Mouse (Mus musculus): ENCODE measurements around the gene Tob1.

Gene Tob1

GRCm38 (mm10) chr11:94229207-94229960 is 18.1 kb downstream of the Tob1 start:
- no peak for DNase-seq (ENCODE audit: low read depth, low spot score)

DNA sequence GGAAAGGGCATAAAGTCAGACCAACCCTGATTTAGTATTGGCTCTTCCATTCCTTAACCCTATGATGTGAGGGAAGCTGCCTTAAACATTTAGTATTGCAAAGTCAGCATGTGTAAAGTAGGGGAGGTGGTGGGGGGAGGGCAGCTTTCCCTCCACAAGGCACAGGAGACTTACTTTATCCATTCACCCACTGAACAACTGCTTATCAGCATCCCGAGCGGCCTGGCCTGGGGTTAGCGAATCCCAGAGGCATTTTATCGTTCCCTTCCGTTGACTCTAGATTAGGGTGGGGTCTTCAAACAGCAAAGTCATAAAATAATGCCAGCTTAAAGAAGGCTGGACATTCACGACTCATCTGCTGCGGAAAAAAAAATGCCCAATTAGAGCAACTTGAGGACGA is 19.0 kb downstream of the Tob1 start:
- no peak for DNase-seq (ENCODE audit: low read depth, low spot score)

- no peak for DNase-seq (ENCODE audit: low read depth, low spot score)
Observed at GRCm38 (mm10) chr11:94231821-94232552, 20.7 kb downstream of the Tob1 start.

GRCm38 (mm10) chr11:94233405-94233804 is 22.2 kb downstream of the Tob1 start:
- no peak for DNase-seq (ENCODE audit: low read depth, low spot score)

- no peak for DNase-seq (ENCODE audit: low read depth, low spot score)
Observed at GRCm38 (mm10) chr11:94234380-94234779, 23.1 kb downstream of the Tob1 start.

GRCm38 (mm10) chr11:94234857-94235256 is 23.6 kb downstream of the Tob1 start:
- no peak for DNase-seq (ENCODE audit: low read depth, low spot score)

DNA sequence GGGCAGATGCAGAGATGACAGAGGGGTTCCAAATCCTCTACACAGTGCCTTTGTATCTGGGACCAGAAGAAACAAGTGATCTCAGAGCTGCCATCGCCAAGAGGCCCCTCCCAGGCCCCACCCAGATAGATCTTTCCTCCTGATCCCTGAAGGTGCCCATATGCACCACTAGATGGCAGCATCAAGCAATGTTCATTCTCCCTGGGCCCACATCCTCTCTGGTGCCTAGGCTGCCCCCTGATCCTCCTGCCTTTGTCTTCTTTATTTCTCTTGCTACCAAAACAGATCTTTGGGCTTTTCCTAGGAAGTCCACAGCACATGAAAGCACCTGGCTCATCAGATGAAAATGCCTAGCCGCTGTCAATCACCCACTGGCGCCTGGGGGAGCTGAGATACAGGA is 24.8 kb downstream of the Tob1 start:
- DNase-seq (ENCODE audit: low read depth, low spot score) = peak; percentile 71

DNA sequence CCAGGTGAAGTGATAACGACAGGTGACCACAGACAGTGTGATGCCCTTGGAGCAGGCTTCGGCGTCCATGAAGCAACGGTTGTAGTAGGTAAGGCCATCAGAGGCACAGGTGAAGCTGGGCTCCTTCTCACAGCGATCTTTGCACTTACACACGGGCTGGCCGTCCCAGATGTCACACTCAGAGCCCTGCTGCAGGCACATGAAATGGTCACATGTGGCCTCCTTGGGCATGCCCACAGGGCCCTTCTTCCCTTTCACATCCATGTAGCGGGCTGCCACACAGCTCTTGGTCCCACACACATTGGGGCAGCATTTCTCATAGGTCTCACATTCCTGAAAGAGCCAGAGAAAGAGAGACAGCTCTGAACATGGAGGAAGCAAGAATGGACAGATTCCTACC is 27.5 kb downstream of the Tob1 start:
- no peak for DNase-seq (ENCODE audit: low read depth, low spot score)

- DNase-seq (ENCODE audit: low read depth, low spot score) = no peak
Observed at GRCm38 (mm10) chr11:94239706-94240105, 28.5 kb downstream of the Tob1 start.

DNA sequence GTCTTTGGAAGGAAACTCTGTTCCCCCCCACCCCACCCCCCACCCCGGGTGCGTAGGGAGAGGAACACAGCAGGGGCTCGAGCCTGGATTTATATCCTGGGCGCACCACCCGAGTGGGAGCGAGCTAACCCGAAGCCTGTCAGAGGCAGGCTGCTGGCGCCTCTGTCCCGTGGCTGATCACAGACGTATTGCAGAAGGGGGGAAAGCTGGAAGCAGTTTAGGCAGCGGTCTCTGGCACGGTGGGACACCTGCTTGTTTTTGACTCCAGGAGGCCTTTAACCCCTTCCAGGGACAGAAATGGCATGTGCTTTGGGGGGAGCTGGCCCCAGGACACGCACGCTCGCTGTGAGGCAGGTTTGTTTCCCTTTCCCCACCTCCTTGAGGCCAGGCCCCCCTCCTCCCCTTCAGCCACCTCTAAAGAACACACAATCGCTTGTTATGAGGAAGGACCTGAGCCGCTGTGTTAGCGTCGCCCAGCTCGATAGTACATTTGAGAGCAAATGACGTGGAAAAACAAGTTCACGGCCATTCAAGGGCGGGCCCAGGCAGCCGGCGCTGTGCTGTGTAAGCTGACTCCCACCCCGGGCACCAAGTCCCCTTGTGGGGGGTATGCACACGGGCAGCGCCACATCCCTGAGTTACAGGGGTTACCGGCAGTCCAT is 31.6 kb downstream of the Tob1 start:
- DNase-seq (ENCODE audit: low read depth, low spot score) = no peak

- no peak for DNase-seq (ENCODE audit: low read depth, low spot score)
Observed at GRCm38 (mm10) chr11:94243422-94244180, 32.3 kb downstream of the Tob1 start.

DNA sequence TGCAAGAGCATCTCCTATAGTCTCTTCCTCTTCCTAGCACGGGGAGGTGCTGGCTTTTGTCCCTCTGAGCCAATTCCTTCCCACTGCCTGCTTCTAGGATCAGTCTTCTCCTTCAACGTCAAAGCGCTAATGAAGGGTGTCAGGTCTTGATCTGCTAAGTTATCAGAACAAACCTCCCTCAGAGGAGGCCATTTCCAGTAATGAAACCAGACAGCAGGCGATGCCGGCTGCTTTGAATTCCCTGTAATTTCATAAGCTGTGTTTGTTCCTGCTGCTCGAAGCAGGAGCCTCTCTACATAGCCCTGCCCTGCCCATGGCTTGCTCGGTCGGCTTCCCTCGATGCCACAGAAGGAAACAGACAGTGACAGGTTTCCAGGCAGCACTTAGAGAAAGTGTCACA is 33.1 kb downstream of the Tob1 start:
- no peak for DNase-seq (ENCODE audit: low read depth, low spot score)

- DNase-seq (ENCODE audit: low read depth, low spot score) = peak; percentile 54
Observed at GRCm38 (mm10) chr11:94245955-94246788, 34.9 kb downstream of the Tob1 start, which contains the start of gene Wfikkn2. Gene Wfikkn2, minus strand, starts transcription at chr11:94246005.

DNA sequence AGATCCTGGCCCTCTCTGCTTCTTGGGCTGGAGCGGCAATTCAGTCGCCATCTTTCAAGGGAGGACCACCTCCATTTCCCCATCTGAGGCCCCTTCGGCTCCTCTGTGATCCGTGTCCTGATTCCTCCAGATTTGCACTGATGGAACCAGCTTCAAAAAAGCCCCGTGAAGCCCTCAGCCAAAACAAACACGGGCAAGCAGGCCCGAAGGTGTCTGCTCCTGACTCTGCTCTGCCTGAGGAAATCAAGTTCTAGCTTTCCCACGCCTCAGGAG is 35.5 kb downstream of the Tob1 start:
- no peak for DNase-seq (ENCODE audit: low read depth, low spot score)

GRCm38 (mm10) chr11:94253156-94253555 is 41.9 kb downstream of the Tob1 start:
- DNase-seq (ENCODE audit: low read depth, low spot score) = no peak

- no peak for DNase-seq (ENCODE audit: low read depth, low spot score)
Observed at GRCm38 (mm10) chr11:94253691-94254090, 42.4 kb downstream of the Tob1 start.

DNA sequence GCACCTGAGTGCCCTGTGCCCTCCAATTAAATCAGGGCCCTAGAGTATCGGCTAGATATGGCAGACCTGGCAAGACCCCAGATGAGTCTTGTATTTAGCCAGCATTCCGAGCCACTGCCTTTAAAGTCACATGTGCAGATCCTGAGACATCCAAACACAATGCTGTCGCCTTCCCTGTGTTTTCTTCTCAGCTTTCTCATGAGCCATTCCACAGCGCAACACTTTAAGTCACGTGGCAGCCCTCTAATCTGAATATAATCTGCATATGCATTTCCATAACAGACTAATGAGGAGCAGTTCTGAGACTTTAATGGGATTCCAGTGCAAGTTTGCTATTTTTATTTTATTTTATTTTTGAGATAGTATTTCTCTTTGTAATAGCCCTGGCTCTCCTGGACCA is 44.5 kb downstream of the Tob1 start:
- no peak for DNase-seq (ENCODE audit: low read depth, low spot score)

- no peak for DNase-seq (ENCODE audit: low read depth, low spot score)
Observed at GRCm38 (mm10) chr11:94257987-94258386, 46.7 kb downstream of the Tob1 start.

DNA sequence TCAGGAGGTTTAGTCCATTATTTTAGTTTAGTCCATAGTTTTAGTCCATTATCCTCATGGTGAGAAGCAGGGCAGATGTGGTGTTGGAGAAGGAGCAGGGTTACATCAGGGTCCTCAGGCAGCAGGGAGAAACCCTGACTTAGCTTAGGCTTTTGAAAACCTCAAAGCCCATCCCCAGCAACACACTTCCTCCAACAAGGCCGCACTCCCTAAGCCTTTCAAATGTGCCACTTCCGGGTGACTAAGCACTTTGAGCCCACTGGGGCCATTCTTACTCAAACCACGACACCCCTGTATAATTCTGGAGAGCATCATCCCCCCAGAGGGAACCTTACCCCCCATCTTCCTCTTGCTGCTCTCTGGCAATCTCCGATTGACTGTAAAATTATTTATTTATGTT is 48.6 kb downstream of the Tob1 start:
- no peak for DNase-seq (ENCODE audit: low read depth, low spot score)

DNA sequence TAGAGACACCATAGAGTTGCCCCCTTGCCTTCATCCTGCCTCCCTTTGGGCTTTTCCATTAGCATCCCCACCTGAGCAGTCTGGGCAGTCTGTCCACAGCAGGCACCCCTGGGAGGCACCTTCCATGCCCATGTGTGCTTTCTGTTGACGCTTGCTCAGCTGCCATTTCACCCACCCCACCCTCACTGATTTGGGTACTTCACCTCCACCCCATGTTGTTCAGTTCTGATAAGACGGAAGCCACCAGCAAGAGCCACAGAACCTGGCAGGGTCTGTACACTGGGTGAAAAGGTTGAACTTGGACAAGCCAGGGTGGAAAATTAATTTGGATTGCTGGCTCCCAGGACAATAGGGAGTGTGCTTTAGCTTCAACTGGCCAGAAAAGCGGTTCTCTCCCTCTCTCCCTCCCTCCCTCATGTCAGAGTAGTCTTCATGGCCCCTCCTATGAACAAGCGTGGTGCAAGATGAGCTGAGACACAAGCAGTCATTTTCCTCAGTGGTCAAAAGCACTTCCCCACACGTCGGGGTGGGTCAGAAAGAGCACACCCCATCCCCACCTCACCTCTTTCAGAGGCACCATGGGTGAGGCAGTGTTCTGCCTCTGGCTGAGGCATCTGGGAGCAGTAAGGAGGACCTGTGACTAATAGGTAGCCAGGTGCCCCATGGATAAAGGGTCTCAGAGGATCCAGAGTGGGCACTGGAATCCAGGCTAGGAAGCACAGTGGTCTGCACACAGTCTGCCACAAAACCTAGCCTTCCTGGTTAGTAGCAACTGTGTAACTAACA is 50.5 kb downstream of the Tob1 start:
- no peak for DNase-seq (ENCODE audit: low read depth, low spot score)

All from embryo, embryonic 11.5 days (tissue).